Mouse (Mus musculus): ENCODE measurements at regions not wholly inside any gene's neighbourhood (a gene's known extent, or its start where the extent isn't known, plus 50 kb on each side); places are given as distances from the start of the nearest gene placed in this dataset.

DNA sequence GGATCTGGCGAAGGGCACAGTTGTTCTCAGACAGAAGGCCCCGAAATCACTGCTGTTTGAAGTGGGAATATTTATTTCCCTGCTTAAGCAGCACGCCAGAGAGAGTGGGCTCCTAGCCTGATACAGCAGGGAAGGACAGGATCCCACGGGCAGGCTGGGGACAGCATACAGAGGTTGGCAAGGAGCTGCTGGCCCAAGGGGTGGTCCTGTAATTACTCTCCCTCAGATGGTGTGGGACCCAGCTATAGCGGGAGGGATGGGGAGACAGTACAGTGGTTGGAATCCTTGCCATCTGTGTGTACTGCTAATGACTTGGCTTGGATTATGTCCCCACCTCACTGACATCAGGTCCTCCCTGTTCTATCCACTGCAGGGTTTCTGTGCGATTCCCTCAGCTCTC, 235.4 kb upstream of the 4931429L15Rik start:
- Histone ChIP-seq H3K36me3 (ENCODE audit: control insufficient read depth, insufficient read depth, low read length) (no peaks in the 10 kb centered on the region), H3K27me3 (ENCODE audit: control insufficient read depth, insufficient read depth, low read length) (no peaks in the 10 kb centered on the region), H3K4me3 (replicated peaks; ENCODE audit: low read length) (no peak overlapping the region), H3K4me2 (ENCODE audit: low read depth, low read length) (no peak overlapping the region), H3K9ac (ENCODE audit: low read length) (no peak overlapping the region), H3K9me3 (replicated peaks; ENCODE audit: control insufficient read depth, low read length) (no peaks in the 10 kb centered on the region), H3K27ac (ENCODE audit: low read length) (no peak overlapping the region), H3K4me1 (ENCODE audit: control insufficient read depth, insufficient read depth, low read length) (no peaks in the 10 kb centered on the region)
- ATAC-seq (ENCODE audit: insufficient read depth, low FRiP score): no peak
- WGBS: 64% methylated on average over 6 of the region's 6 CpGs

DNA sequence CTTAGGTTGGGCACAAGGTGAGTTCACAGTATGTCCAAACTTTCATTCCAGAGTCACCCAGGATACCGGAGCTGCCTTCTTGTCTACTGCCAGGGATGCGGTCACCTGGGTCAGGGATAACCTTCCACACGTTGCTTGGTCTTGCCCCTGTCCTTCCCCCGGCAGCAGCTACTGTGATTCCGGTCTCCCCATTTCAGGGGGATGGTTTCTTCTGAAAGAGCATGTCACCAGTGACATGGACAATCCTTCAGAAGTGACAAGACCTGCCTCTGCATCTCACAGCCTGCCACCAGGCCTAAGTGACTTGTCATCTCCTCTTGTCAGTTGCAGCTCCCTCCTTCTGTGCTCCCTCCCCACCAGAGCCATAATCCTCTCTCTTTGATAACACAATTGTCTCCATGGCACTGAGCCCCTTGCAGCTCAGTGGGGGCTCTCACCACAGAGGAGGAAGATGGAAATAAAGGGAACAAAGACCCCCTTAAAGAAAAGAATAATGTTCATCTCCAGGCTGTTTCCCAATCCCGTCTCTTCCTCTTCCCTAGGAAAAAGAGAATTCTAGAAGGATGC, 234.9 kb upstream of the 4931429L15Rik start:
- Histone ChIP-seq H3K36me3 (ENCODE audit: control insufficient read depth, insufficient read depth, low read length) (no peaks in the 10 kb centered on the region), H3K4me1 (ENCODE audit: control insufficient read depth, insufficient read depth, low read length) (no peaks in the 10 kb centered on the region), H3K27ac (ENCODE audit: low read length) (no peak overlapping the region), H3K27me3 (ENCODE audit: control insufficient read depth, insufficient read depth, low read length) (no peaks in the 10 kb centered on the region), H3K4me3 (replicated peaks; ENCODE audit: low read length) (no peak overlapping the region), H3K4me2 (ENCODE audit: low read depth, low read length) (no peak overlapping the region), H3K9ac (ENCODE audit: low read length) (no peak overlapping the region), H3K9me3 (replicated peaks; ENCODE audit: control insufficient read depth, low read length) (no peaks in the 10 kb centered on the region)
- no peak for ATAC-seq (ENCODE audit: insufficient read depth, low FRiP score)
- WGBS: 68% methylated on average over 6 of the region's 6 CpGs

DNA sequence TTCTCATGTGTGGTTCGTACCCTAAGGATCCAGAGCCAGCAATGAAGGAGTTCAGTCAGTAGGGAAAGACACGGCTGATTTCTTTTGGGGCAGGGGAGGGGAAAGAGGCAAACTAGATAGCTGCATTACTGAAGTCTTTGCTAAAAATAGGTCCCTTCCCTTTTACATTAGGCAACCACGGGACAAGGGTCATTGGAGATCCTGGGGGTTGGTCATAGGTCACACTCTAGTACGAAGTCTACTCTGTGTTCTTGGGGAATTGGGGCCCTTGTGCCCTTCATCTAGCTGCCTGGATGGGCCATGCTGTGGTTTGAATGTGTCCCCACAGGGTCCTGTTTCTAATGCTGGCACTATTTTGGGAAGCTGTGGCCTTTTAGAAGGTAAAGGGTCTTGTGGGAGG, 229.6 kb upstream of the 4931429L15Rik start:
- Histone ChIP-seq H3K4me1 (ENCODE audit: control insufficient read depth, insufficient read depth, low read length) (no peaks in the 10 kb centered on the region), H3K9me3 (replicated peaks; ENCODE audit: control insufficient read depth, low read length) (no peaks in the 10 kb centered on the region), H3K27me3 (ENCODE audit: control insufficient read depth, insufficient read depth, low read length) (no peaks in the 10 kb centered on the region), H3K27ac (ENCODE audit: low read length) (no peak overlapping the region), H3K4me3 (replicated peaks; ENCODE audit: low read length) (no peak overlapping the region), H3K9ac (ENCODE audit: low read length) (no peak overlapping the region), H3K4me2 (ENCODE audit: low read depth, low read length) (no peak overlapping the region), H3K36me3 (ENCODE audit: control insufficient read depth, insufficient read depth, low read length) (no peaks in the 10 kb centered on the region)
- 64% methylated on average over 4 of the region's 4 CpGs for WGBS
- no peak for ATAC-seq (ENCODE audit: insufficient read depth, low FRiP score)

DNA sequence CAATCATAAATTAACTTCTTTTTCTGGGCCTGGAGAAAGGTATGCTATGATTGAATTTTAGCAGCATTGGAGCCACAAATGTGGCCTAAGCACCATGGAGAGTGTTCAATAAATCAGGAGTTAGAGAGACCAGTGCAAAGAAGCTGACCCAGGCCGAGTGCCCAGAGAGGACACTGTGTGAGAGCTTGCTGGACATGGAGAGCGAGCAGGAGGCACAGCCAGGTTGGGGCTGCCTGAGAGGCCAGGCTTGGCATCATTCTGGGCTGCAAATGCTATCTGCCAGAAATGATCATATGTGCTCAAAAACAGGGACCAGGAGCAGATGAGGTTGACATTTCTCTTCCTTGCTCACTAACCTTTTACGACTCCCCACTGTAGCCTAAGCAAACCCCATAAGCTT, 224.5 kb upstream of the 4931429L15Rik start:
- H3K4me2 ChIP-seq (ENCODE audit: low read depth, low read length): no peak overlapping the region
- H3K9ac ChIP-seq (ENCODE audit: low read length): no peak overlapping the region
- no peaks in the 10 kb centered on the region for H3K9me3 ChIP-seq (replicated peaks; ENCODE audit: control insufficient read depth, low read length)
- 82% methylated on average over 3 of the region's 3 CpGs for WGBS
- no peaks in the 10 kb centered on the region for H3K27me3 ChIP-seq (ENCODE audit: control insufficient read depth, insufficient read depth, low read length)
- no peaks in the 10 kb centered on the region for H3K36me3 ChIP-seq (ENCODE audit: control insufficient read depth, insufficient read depth, low read length)
- no peak overlapping the region for H3K4me3 ChIP-seq (replicated peaks; ENCODE audit: low read length)
- H3K27ac ChIP-seq (ENCODE audit: low read length): no peak overlapping the region
- H3K4me1 ChIP-seq (ENCODE audit: control insufficient read depth, insufficient read depth, low read length): no peaks in the 10 kb centered on the region
- ATAC-seq (ENCODE audit: insufficient read depth, low FRiP score): no peak

DNA sequence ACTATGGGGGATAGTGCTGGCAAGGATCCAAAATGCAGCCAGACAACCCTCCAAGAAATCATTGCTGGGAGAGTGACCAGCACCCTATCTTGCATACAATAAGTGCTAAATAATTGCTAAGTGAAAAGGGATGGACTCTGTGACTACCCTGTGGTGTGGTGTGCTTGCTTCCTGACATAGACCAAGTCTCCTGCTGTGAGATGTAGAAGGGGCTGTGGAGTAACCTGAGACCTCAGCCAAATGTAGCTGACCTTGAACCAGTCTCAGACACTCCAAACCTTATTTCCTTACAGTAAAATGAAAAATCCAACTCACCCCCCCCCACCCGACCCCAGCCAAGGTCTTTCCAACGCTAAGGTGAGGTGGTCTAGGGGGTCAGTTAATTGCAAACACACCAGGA, 221.2 kb upstream of the 4931429L15Rik start:
- H3K4me3 ChIP-seq (replicated peaks; ENCODE audit: low read length): no peak overlapping the region
- no peak overlapping the region for H3K9ac ChIP-seq (ENCODE audit: low read length)
- H3K4me2 ChIP-seq (ENCODE audit: low read depth, low read length): no peak overlapping the region
- H3K9me3 ChIP-seq (replicated peaks; ENCODE audit: control insufficient read depth, low read length): no peaks in the 10 kb centered on the region
- no peaks in the 10 kb centered on the region for H3K36me3 ChIP-seq (ENCODE audit: control insufficient read depth, insufficient read depth, low read length)
- no peaks in the 10 kb centered on the region for H3K4me1 ChIP-seq (ENCODE audit: control insufficient read depth, insufficient read depth, low read length)
- 57% methylated on average over 2 of the region's 2 CpGs for WGBS
- no peak overlapping the region for H3K27ac ChIP-seq (ENCODE audit: low read length)
- no peak for ATAC-seq (ENCODE audit: insufficient read depth, low FRiP score)
- no peaks in the 10 kb centered on the region for H3K27me3 ChIP-seq (ENCODE audit: control insufficient read depth, insufficient read depth, low read length)

DNA sequence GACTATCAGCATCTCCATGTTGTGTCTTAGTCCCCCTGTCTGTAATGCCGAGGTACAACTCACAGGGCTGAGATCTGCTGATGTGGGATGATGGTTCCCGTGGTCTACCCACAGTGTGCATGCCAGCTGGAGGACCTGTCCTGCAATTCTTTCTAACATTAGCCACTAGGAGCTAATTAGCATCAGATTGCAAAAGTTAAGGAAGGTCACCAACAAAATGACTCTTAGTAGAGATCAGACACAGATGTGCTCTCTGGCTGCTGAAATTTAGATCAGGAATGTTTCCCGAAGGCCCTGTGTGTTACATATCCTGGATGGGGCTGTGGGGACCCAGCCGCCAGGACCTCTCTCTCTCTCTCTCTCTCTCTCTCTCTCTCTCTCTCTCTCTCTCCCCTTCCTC, 218.8 kb upstream of the 4931429L15Rik start:
- no peaks in the 10 kb centered on the region for H3K36me3 ChIP-seq (ENCODE audit: control insufficient read depth, insufficient read depth, low read length)
- no peak overlapping the region for H3K27ac ChIP-seq (ENCODE audit: low read length)
- H3K4me3 ChIP-seq (replicated peaks; ENCODE audit: low read length): no peak overlapping the region
- ATAC-seq (ENCODE audit: insufficient read depth, low FRiP score): no peak
- no peaks in the 10 kb centered on the region for H3K4me1 ChIP-seq (ENCODE audit: control insufficient read depth, insufficient read depth, low read length)
- H3K9me3 ChIP-seq (replicated peaks; ENCODE audit: control insufficient read depth, low read length): no peaks in the 10 kb centered on the region
- no peaks in the 10 kb centered on the region for H3K27me3 ChIP-seq (ENCODE audit: control insufficient read depth, insufficient read depth, low read length)
- H3K4me2 ChIP-seq (ENCODE audit: low read depth, low read length): no peak overlapping the region
- WGBS: 66% methylated on average over 4 of the region's 4 CpGs
- H3K9ac ChIP-seq (ENCODE audit: low read length): no peak overlapping the region

DNA sequence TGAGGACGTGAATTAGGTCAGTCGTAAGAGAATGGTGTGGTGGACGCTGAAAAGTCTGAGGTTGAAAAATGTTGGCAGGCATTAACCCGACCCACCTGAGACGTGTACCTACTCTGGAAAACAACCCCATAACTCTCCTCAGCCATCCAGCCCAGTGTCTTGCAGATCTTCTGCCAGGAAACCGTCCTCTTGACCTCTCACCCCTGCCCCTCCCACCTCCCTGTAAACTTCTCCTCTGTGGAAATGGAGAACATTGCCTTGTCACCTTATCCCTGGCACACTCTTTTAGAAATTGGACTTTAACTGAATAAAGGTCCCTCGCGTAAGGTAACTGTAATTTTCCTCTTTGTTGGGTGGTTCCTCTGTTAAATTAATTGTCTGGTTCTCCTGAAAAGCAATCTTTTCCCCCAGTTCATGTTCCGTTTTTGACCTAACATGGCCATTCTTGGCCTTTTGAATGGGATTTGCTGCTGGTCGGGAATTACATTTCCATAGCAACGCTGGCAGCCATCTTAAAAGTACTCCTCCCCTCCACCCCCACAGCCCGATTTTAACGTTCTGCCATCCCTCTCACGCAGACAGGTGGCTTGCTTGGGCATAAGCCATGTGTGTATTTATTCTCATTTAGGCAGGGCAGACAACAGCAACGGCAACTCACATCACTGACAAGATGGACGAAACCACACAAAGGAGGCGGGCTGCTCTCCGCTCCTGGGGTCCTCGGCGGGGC, 196.8 kb upstream of the 4931429L15Rik start:
- 80% methylated on average over 20 of the region's 20 CpGs for WGBS

DNA sequence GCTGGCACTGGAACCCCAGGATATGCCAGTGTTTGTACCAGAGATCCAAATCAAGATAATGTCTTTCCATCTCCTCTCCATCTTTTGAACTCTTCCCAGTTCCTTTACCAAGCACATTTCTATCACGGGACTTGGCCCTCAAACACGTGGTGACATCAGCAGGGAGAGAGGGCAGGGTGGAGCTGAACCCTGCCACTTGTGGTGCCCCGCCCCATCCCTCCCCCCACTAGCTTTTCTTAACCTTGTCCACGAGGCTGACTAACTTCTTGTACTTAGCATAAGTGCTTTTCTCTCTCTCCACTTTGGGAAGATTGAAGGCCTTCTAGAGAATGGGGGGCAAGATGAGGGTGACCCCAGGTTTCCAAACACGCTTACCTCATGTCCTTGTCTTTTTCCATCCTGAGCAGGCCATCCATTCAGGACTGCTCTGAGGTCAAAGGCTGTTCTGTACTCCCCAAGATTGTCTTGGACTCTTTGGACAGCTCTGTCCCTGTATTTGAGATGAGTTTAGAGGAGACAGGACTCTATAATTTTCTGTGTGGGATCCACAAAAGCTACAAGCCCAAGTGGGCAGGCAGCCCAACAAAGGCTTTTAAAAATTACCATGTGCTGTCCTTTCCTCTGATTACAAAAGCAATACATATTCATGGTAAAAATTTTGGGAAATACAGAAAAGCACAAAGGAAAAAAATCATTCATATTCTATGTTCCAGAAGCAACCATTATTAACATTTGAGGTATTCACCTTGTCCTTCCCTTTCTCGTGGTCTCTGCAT, 192.7 kb upstream of the 4931429L15Rik start:
- H3K27ac ChIP-seq (ENCODE audit: low read length): no peak overlapping the region
- ATAC-seq (ENCODE audit: insufficient read depth, low FRiP score): no peak
- WGBS: 60% methylated on average over 6 of the region's 6 CpGs

More for the DNA sequence above, 196.8 kb upstream of the 4931429L15Rik start:
- Histone ChIP-seq H3K4me3 (replicated peaks; ENCODE audit: low read length) (no peak overlapping the region), H3K36me3 (ENCODE audit: control insufficient read depth, insufficient read depth, low read length) (no peaks in the 10 kb centered on the region), H3K9ac (ENCODE audit: low read length) (no peak overlapping the region), H3K27me3 (ENCODE audit: control insufficient read depth, insufficient read depth, low read length) (no peaks in the 10 kb centered on the region), H3K27ac (ENCODE audit: low read length) (no peak overlapping the region), H3K9me3 (replicated peaks; ENCODE audit: control insufficient read depth, low read length) (no peaks in the 10 kb centered on the region), H3K4me1 (ENCODE audit: control insufficient read depth, insufficient read depth, low read length) (no peaks in the 10 kb centered on the region), H3K4me2 (ENCODE audit: low read depth, low read length) (no peak overlapping the region)
- ATAC-seq (ENCODE audit: insufficient read depth, low FRiP score): no peak

DNA sequence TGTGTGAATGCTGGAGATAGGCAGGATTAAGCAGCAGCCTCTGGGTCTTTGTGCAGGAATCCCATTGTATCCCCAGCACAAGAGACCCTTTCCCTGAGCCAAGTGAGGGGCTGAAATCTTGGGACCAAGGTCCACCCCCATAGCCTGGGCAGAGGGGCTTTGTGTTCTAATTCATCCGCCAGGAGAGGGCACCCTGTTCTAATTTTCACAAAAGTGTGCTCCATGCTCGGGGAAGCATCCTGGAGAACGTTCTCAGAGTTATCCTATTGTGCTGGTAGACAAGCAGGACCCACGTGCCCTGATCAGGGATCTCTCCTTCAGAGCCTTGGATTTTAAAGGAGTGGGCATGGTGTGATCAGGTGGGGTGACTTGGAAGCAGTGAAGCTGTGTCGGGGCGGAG, 191.5 kb upstream of the 4931429L15Rik start:
- no peaks in the 10 kb centered on the region for H3K4me1 ChIP-seq (ENCODE audit: control insufficient read depth, insufficient read depth, low read length)
- H3K36me3 ChIP-seq (ENCODE audit: control insufficient read depth, insufficient read depth, low read length): no peaks in the 10 kb centered on the region
- no peak overlapping the region for H3K27ac ChIP-seq (ENCODE audit: low read length)
- no peak for ATAC-seq (ENCODE audit: insufficient read depth, low FRiP score)
- no peak overlapping the region for H3K9ac ChIP-seq (ENCODE audit: low read length)
- H3K4me3 ChIP-seq (replicated peaks; ENCODE audit: low read length): no peak overlapping the region
- H3K27me3 ChIP-seq (ENCODE audit: control insufficient read depth, insufficient read depth, low read length): no peaks in the 10 kb centered on the region
- no peaks in the 10 kb centered on the region for H3K9me3 ChIP-seq (replicated peaks; ENCODE audit: control insufficient read depth, low read length)
- whole genome bisulfite sequencing: 55% methylated on average over 6 of the region's 6 CpGs
- H3K4me2 ChIP-seq (ENCODE audit: low read depth, low read length): no peak overlapping the region

More for the DNA sequence above, 192.7 kb upstream of the 4931429L15Rik start:
- Histone ChIP-seq H3K4me1 (ENCODE audit: control insufficient read depth, insufficient read depth, low read length) (no peaks in the 10 kb centered on the region), H3K9ac (ENCODE audit: low read length) (no peak overlapping the region), H3K9me3 (replicated peaks; ENCODE audit: control insufficient read depth, low read length) (no peaks in the 10 kb centered on the region), H3K36me3 (ENCODE audit: control insufficient read depth, insufficient read depth, low read length) (no peaks in the 10 kb centered on the region), H3K4me3 (replicated peaks; ENCODE audit: low read length) (no peak overlapping the region), H3K4me2 (ENCODE audit: low read depth, low read length) (no peak overlapping the region), H3K27me3 (ENCODE audit: control insufficient read depth, insufficient read depth, low read length) (no peaks in the 10 kb centered on the region)
